Mouse (Mus musculus) cortical plate, adult 2 months (tissue): ENCODE results near the gene Lrrc28. TPM values are rescaled to one million over a fixed set of nuclear protein-coding genes. Genes with fewer than 3 reads are reported as not detected.

Experiments
- H3K27ac ChIP-seq: fragments of 200-500 bp; 2 replicates; pipeline ENCODE4 v1.5.1; 2012; ENCODE audit warnings: low read length, control low read depth, inconsistent platforms; ENCODE audit not compliant: insufficient read depth
- H3K4me1 ChIP-seq: fragments of 200-500 bp; 2 replicates; pipeline ENCODE4 v1.6.1; 2011; ENCODE audit warnings: low read length; ENCODE audit not compliant: control insufficient read depth, insufficient read depth
- H3K4me3 ChIP-seq: fragments of 200-500 bp; 2 replicates; pipeline ENCODE4 v1.5.1; 2011; ENCODE audit warnings: mild to moderate bottlenecking, low read length, control low read depth; ENCODE audit not compliant: insufficient read depth
- CTCF ChIP-seq: fragments of 200-500 bp; IDR thresholded peaks from 2 replicates; pipeline ENCODE4 v1.5.1; 2011; ENCODE audit warnings: mild to moderate bottlenecking, control low read depth, low read length; ENCODE audit not compliant: insufficient read depth; ENCODE audit errors: extremely low read depth
- POLR2A ChIP-seq: fragments of 200-500 bp; IDR thresholded peaks from 2 replicates; pipeline ENCODE4 v1.6.1; 2011; ENCODE audit warnings: mild to moderate bottlenecking, low read length, control low read depth; ENCODE audit not compliant: insufficient read depth; ENCODE audit errors: extremely low read depth
- polyA plus RNA-seq: library from polyadenylated mRNA; depleted of rRNA; stranded (reverse); fragments of >200 nt; gene quantifications from 2 replicates; pipeline ENCODE4 v1.2.3, GENCODE M21; 2012

Lrrc28 gene
- polyA plus RNA-seq, 1 experiment: 43.1 TPM

DNA sequence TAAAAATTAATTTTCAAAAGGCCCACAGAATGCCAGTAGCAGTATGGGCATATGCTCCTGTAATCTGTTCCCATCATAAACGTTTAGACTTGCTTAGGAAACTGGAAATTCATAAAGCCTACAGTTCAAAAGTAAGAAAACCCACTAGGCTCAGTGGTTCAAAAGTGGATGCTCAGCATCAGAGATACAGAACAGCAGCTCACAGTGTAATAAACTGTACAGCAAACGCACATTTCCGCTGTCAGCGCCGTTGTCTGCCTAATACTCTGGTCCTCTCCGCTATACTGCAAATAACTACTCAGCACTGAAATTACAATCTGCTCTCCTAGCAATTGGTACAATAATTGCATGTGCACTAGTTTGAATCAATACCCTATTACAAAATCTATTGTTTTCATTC, 67.0 kb downstream of the Lrrc28 start:
- TF ChIP-seq CTCF (no peak), POLR2A (no peak)
- Histone ChIP-seq H3K4me3 (no peak overlapping the region), H3K4me1 (no peaks in the 10 kb centered on the region), H3K27ac (no peak overlapping the region)

DNA sequence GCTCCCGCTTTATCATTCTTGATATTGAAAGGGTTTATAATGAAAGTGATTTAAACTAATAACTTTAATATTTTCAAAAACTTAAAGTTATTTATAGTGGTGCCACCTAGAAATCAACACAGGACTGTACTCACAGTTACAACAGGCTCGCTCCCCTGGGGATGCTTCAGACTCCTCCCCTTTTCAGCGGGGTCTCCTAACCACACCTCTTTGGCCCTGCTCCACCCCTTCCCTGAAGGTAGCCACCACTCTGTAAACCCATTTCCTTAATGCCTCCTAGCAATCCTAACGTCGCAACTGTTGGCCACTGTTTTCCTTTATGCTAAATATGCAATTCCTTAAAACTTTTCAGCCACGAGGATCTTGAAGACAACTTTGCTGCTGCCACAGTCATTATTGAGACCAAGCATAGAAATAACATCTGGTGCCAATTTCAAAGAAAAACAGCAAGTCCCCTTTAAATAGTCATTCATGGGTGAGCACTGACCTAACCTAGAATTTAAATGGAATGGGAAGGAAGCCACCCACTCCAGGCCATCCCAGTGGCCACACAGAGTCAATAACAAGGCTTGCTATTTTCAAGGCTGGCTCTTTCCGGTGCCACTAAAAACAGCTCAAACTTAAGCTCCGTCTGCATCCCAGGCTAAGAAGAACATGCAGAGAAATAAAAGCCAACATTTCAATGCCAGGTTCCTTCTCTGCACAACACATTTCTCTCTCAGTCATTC, 78.4 kb downstream of the Lrrc28 start:
- H3K4me1 ChIP-seq: peaks cover 2% of the 10 kb centered on the region; the same call in 1 of the 2 replicates
- TF ChIP-seq POLR2A: no peak
- TF ChIP-seq CTCF: no peak
- no peak overlapping the region for H3K4me3 ChIP-seq
- no peak overlapping the region for H3K27ac ChIP-seq

DNA sequence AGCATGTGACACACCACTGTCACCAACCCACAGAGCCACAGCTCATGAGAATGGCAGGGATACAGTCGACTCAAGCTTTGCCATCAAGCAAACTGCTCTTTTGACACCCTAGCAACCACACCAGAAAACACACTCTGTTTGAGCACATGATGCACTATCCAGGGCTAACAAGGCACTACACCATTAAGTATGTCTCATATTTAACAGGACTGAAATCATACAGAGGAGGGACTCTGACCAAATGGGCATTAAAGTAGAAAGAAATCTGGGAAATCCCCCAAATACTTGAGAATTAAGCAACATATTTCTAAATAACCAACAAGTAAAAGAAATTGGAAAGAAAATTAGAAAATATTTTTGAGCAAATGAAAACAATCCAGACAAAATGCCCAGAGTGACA, 79.9 kb downstream of the Lrrc28 start:
- no peak overlapping the region for H3K27ac ChIP-seq
- peaks cover 2% of the 10 kb centered on the region; the same call in 1 of the 2 replicates for H3K4me1 ChIP-seq
- TF ChIP-seq POLR2A (no peak), CTCF (no peak)
- no peak overlapping the region for H3K4me3 ChIP-seq

DNA sequence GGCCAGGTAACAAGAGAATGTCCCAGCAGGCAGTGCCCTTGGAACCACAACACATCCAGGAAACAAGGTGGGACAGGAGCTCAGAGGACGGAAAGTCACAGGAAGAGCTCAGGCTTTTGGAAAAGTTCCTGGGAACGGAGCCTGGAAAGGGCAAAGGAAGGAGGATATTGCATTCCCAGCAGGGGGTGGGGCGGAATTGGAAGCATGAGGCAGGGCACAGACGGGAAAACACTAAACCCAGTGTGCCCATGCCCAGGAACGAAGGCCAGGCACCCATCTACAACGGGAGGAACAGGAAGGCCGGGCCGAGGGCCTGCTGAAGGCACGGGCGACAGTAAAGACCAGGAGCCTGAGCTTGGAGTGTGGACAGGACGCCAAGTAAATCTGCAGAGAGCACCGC, 82.9 kb downstream of the Lrrc28 start:
- TF ChIP-seq CTCF (no peak), POLR2A (no peak)
- no peak overlapping the region; the same call in 1 of the 2 replicates for H3K27ac ChIP-seq
- peaks cover 2% of the 10 kb centered on the region; the same call in 1 of the 2 replicates for H3K4me1 ChIP-seq
- H3K4me3 ChIP-seq: no peak overlapping the region

GRCm38 (mm10) chr7:67559486-67559885, 85.6 kb downstream of the Lrrc28 start:
- no peaks in the 10 kb centered on the region; the same call in 1 of the 2 replicates for H3K4me1 ChIP-seq
- H3K4me3 ChIP-seq: no peak overlapping the region
- no peak for TF ChIP-seq CTCF
- no peak for TF ChIP-seq POLR2A
- H3K27ac ChIP-seq: no peak overlapping the region

- Histone ChIP-seq H3K4me3 (no peak overlapping the region), H3K27ac (no peak overlapping the region), H3K4me1 (no peaks in the 10 kb centered on the region; the same call in 1 of the 2 replicates)
- TF ChIP-seq POLR2A (no peak), CTCF (no peak)
These were observed 86.8 kb downstream of the Lrrc28 start for GRCm38 (mm10) chr7:67558230-67558629.

DNA sequence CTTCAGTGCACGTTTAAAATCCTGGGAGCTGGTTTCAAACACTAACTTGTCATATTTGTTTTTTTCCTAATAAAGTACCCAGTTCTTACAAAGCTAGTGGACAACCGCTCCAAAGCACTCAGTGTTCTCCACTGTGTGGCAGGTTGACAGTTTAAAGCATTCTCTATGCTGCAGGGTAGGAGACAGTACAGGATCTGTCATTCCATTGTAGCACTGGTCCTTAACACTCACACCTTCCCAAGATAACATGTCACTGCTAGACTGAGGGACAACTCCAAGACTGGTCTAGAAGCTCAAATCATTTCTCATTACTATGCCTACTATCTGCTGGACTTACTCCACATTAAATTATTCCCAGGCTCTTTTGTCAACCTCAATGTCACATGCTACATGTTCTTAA, 90.2 kb downstream of the Lrrc28 start:
- H3K27ac ChIP-seq: no peak overlapping the region
- no peak for TF ChIP-seq POLR2A
- no peak for TF ChIP-seq CTCF
- H3K4me1 ChIP-seq: no peaks in the 10 kb centered on the region
- H3K4me3 ChIP-seq: no peak overlapping the region

DNA sequence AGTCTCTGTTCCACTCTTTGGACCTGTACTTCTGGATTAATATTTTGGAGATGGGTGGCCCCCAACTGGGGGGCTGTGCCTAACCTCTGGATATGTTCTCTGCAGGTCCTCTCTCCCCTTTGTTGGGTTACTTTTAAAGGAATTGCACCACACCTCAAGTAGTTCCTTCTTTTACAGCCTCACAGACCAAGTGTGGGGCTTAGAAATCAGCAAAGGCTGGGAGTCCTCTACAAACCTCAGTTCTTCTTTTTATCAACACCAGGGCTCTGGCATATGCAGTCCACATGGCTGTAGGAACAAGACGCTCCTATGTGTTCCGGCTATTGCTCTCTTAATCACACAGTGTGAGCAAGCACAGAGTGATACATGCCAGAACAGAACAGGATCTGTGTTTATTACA, 93.8 kb downstream of the Lrrc28 start:
- no peak for TF ChIP-seq POLR2A
- no peak for TF ChIP-seq CTCF
- Histone ChIP-seq H3K27ac (no peak overlapping the region), H3K4me3 (no peak overlapping the region), H3K4me1 (no peaks in the 10 kb centered on the region)

DNA sequence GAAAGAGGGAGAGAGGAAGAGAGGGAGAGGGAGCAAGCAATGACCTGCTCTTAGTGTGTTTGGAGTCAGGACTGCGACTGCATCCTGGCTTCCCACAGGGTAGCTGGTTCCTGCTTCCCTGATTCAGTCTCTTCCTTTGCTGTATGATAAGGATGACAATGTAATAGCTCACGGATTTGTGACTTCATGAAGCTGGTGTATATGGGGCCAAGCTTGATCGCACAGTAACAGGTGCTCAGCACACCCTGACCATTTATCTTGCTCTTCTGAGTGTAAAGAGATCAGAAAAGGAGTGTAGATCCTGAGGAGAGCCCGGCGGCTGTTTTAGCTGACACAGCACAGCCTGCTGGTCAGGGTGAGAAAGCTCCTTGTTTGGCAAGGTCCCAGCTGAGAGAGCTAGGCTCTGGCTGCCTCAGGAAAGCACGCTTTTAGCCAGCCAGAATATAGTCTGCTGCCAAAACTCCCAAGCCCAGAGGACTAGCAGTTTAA, 96.0 kb downstream of the Lrrc28 start:
- TF ChIP-seq POLR2A: no peak
- TF ChIP-seq CTCF: peak; percentile 59
- Histone ChIP-seq H3K27ac (no peak overlapping the region), H3K4me3 (no peak overlapping the region), H3K4me1 (no peaks in the 10 kb centered on the region)

DNA sequence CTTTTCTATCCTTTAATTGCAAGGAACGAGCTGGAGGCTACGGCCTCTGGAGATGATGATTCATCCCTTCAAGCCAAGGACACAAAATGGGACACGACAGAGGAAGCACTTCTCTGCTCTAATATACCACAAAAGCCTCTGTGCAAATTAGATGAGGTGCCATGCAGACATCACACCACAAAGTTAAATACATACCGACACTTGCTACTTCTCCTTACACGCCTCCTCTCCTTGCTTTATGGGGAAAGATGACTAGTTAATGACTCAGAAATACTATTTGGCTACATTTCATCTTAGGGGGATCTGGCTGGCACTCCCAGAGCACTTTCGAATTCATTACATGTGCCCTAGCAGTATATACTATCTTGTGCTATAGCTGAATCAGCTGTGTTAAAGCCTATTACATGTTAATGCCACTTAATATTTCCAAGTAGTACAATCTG, 96.4 kb downstream of the Lrrc28 start:
- TF ChIP-seq CTCF: no peak
- Histone ChIP-seq H3K4me1 (no peaks in the 10 kb centered on the region), H3K4me3 (no peak overlapping the region), H3K27ac (no peak overlapping the region)
